ENCODE assay signal across 18 mouse cellular contexts in the genomic region with DNA sequence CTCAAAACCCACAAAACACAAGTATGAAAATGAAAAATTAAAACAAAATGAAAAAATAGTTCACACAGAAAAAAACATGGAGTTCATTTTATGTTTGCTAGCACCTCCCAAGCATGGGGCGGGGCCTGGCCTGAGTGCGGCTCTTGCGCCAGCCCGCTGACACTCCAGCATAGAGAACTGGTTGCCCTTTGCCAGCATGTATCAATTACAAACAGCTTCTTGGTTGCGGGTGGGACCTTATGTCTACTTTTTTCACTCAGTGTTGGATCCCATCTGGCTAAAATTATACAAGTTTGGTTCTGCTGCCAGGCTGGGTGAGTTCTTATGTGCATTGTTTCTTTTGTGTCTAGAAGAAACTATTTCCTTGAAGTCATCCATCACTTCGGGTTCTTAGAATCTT. TPM values are rescaled to one million over a fixed set of nuclear protein-coding genes. Genes with fewer than 3 reads are reported as not detected.
DNase-seq lines count a peak whose midpoint lies in the region; ATAC-seq and TF ChIP-seq lines count a peak whose summit lies in the region.
"Had no signal": no experiment of that assay in that cellular context is flagged by ENCODE, and none has a peak within 500 bp of the region (broad histone marks: within the 10 kb centered on the region; RNA-seq: fewer than 3 reads in every experiment).

No protein-coding gene starts in this region.

- TF ChIP-seq CTCF in lung, adult 2 months (IDR thresholded peaks at IDR 0.05; ENCODE audit: insufficient read depth, low read length) = no peak

- ATAC-seq in forebrain, embryonic 16.5 days = peak; percentile 60
- ATAC-seq in embryonic facial prominence, embryonic 11.5 days (replicated peaks; ENCODE audit: insufficient number of reproducible peaks, low FRiP score, low TSS enrichment, low read depth) = no peak
- peak; percentile 21; the same call in 1 of the 2 replicates for ATAC-seq in megakaryocyte progenitor cell, adult 5-6 weeks (replicated peaks; ENCODE audit: poor library complexity)
- ATAC-seq: activated CD4-positive, CD25-positive, alpha-beta regulatory T cell, adult 4 months; intestine, postnatal 0 days; Patski had no signal

- H3K9me3 ChIP-seq in forebrain, embryonic 16.5 days (ENCODE audit: control insufficient read depth, low read length) = no peaks in the 10 kb centered on the region
- no peaks in the 10 kb centered on the region; the same call in 1 of the 2 replicates for H3K9me3 ChIP-seq in forebrain, embryonic 10.5 days
- no peaks in the 10 kb centered on the region for H3K9me3 ChIP-seq in embryonic facial prominence, embryonic 11.5 days (replicated peaks; ENCODE audit: control insufficient read depth, low read length)
- H3K9me3 ChIP-seq: heart, embryonic 10.5 days; hindbrain, embryonic 15.5 days; midbrain, embryonic 15.5 days had no signal

- no peak for TF ChIP-seq POLR2A in lung, adult 2 months (IDR thresholded peaks at IDR 0.05; ENCODE audit: borderline replicate concordance, extremely low read depth, low read depth, low read length)

- H3K4me1 ChIP-seq in forebrain, embryonic 16.5 days (replicated peaks; ENCODE audit: control insufficient read depth, insufficient read depth, low read length) = peaks cover 9% of the 10 kb centered on the region; the same call in 1 of the 2 replicates
- H3K4me1 ChIP-seq in forebrain, embryonic 10.5 days = peaks cover 5% of the 10 kb centered on the region; the same call in 1 of the 2 replicates
- peaks cover 23% of the 10 kb centered on the region for H3K4me1 ChIP-seq in lung, adult 2 months (ENCODE audit: control insufficient read depth, insufficient read depth, low read length)
- no peaks in the 10 kb centered on the region for H3K4me1 ChIP-seq in embryonic facial prominence, embryonic 11.5 days (ENCODE audit: control insufficient read depth, insufficient read depth, low read length)

- no peak for DNase-seq in forebrain, embryonic 10.5 days (ENCODE audit: extremely low spot score, low spot score)
- DNase-seq in lung, adult 2 months = peak; percentile 10
- DNase-seq in lung, postnatal 25 days (ENCODE audit: low spot score) = no peak
- peak; percentile 33 for DNase-seq in embryonic facial prominence, embryonic 11.5 days (ENCODE audit: low spot score)
- no peak for DNase-seq in spleen, postnatal 36 days (ENCODE audit: low spot score in 2 of 2)
- DNase-seq: gastrocnemius, postnatal 14 days; heart, postnatal 14 days; kidney, postnatal 10 days; right cerebral cortex, adult 18-20 months; thymus, adult 2 months had no signal

- H3K4me3 ChIP-seq in forebrain, embryonic 16.5 days (replicated peaks; ENCODE audit: low read length) = no peak overlapping the region
- no peak overlapping the region for H3K4me3 ChIP-seq in forebrain, embryonic 10.5 days
- H3K4me3 ChIP-seq in lung, adult 2 months (replicated peaks; ENCODE audit: extremely low read depth, low read depth, low read length) = no peak overlapping the region
- no peak overlapping the region for H3K4me3 ChIP-seq in embryonic facial prominence, embryonic 11.5 days (ENCODE audit: low read depth, low read length)
- H3K4me3 ChIP-seq: heart, embryonic 10.5 days; hindbrain, embryonic 15.5 days; midbrain, embryonic 15.5 days had no signal

- no peak overlapping the region for H3K4me2 ChIP-seq in forebrain, embryonic 16.5 days (ENCODE audit: low read length)
- no peak overlapping the region for H3K4me2 ChIP-seq in embryonic facial prominence, embryonic 11.5 days (ENCODE audit: low read depth, low read length)
- H3K4me2 ChIP-seq: hindbrain, embryonic 15.5 days; midbrain, embryonic 15.5 days had no signal

- no peaks in the 10 kb centered on the region for H3K27me3 ChIP-seq in forebrain, embryonic 16.5 days (replicated peaks; ENCODE audit: control insufficient read depth, insufficient read depth, low read length)
- no peaks in the 10 kb centered on the region for H3K27me3 ChIP-seq in forebrain, embryonic 10.5 days (ENCODE audit: poor library complexity, severe bottlenecking)
- no peaks in the 10 kb centered on the region for H3K27me3 ChIP-seq in embryonic facial prominence, embryonic 11.5 days (ENCODE audit: control insufficient read depth, insufficient read depth, low read length)
- H3K27me3 ChIP-seq: hindbrain, embryonic 15.5 days; midbrain, embryonic 15.5 days; Patski had no signal

- 66% methylated on average over 6 of the region's 6 CpGs for WGBS in forebrain, embryonic 16.5 days
- WGBS in forebrain, embryonic 10.5 days = 92% methylated on average over 6 of the region's 6 CpGs
- WGBS in lung, adult 2 months = 57% methylated on average over 6 of the region's 6 CpGs
- 77% methylated on average over 6 of the region's 6 CpGs for WGBS in embryonic facial prominence, embryonic 11.5 days

- H3K36me3 ChIP-seq in forebrain, embryonic 16.5 days (ENCODE audit: control insufficient read depth, insufficient read depth) = no peaks in the 10 kb centered on the region
- peaks cover 19% of the 10 kb centered on the region for H3K36me3 ChIP-seq in forebrain, embryonic 10.5 days (replicated peaks)
- no peaks in the 10 kb centered on the region for H3K36me3 ChIP-seq in embryonic facial prominence, embryonic 11.5 days (replicated peaks; ENCODE audit: control insufficient read depth, insufficient read depth, low read depth, low read length)
- H3K36me3 ChIP-seq: hindbrain, embryonic 15.5 days had no signal

- no peak overlapping the region for H3K9ac ChIP-seq in forebrain, embryonic 16.5 days (replicated peaks; ENCODE audit: low read depth, low read length)
- H3K9ac ChIP-seq in embryonic facial prominence, embryonic 11.5 days (replicated peaks; ENCODE audit: low read length) = no peak overlapping the region
- H3K9ac ChIP-seq: hindbrain, embryonic 15.5 days; midbrain, embryonic 15.5 days had no signal

- no peak overlapping the region for H3K27ac ChIP-seq in forebrain, embryonic 16.5 days (ENCODE audit: low read length)
- no peak overlapping the region for H3K27ac ChIP-seq in forebrain, embryonic 10.5 days
- H3K27ac ChIP-seq in embryonic facial prominence, embryonic 11.5 days (replicated peaks; ENCODE audit: low read depth, low read length) = no peak overlapping the region
- H3K27ac ChIP-seq: heart, embryonic 10.5 days; hindbrain, embryonic 15.5 days; midbrain, embryonic 15.5 days had no signal

RNA-seq across cellular contexts. Expression of a gene that starts 14.8 kb away (rescaled TPM):
- polyA plus RNA-seq in forebrain, embryonic 16.5 days (2015; fragmentation: Nextera tagmentation; extraction: Ambion mirVana) = 105 and 122 TPM in 2 replicates
- 20.7 and 24.5 TPM in 2 replicates for polyA plus RNA-seq in forebrain, embryonic 10.5 days (2016; fragmentation: Nextera tagmentation; extraction: Ambion mirVana)
- 23.0 and 34.0 TPM in 2 replicates for polyA plus RNA-seq in lung, adult 2 months (2012; rRNA removed)
- polyA plus RNA-seq in embryonic facial prominence, embryonic 11.5 days (2014; fragmentation: Nextera tagmentation; extraction: Ambion mirVana) = 15.2 and 16.2 TPM in 2 replicates
- total RNA-seq in megakaryocyte progenitor cell, adult 5-6 weeks (2015) = 22.2 and 23.8 TPM in 2 replicates
- 14.3 and 20.4 TPM in 2 replicates for total RNA-seq in megakaryocyte progenitor cell, adult 5-6 weeks (2017)

Comparison
In these comparisons a context has a peak if more than half of its experiments do, and no peak if none do; other contexts are left out.
1. DNase-seq: peak in lung, adult 2 months (single experiment) and embryonic facial prominence, embryonic 11.5 days (single experiment); none in forebrain, embryonic 10.5 days (single experiment), lung, postnatal 25 days (single experiment) and spleen, postnatal 36 days (0 of 2).